Mouse (Mus musculus) c-Kit-negative CD71-positive TER-119-positive erythroid progenitor cells, embryonic 14.5 days (primary cell): ENCODE measurements around the gene Amy2a3.
"Not testable (repeated sequence)": the region's sequence is repeated elsewhere in the genome, so short reads cannot be mapped to it uniquely, and the experiment has no call there.

ENCODE experiments used
- DNase-seq: peaks from one replicate; pipeline ENCODE4 v3.0.0-alpha.2; 2013; ENCODE audit warnings: low read depth, low spot score

Amy2a3 gene

DNA sequence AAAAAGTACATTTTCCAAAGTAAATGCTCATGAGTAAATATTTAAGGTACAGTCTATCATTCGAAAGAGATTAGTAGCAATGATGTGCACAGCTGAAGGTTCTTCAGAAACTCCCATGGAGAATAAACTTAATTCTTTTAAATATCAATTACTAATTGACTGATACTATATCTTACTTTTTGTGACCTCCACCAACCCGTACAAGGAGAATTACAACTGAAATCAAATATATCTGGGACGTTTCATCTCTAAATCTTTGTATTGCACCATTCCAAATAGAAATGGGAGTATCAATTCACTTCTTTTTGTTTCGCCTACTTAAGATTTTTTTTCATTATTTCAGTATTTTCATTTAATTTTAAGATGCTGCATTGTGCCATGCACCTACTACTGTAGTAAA is at the start of gene Amy2a3:
Gene Amy2a3, minus strand, starts transcription at position 101 of the 400 bp plus-strand sequence.
- DNase-seq = not testable (repeated sequence)

DNA sequence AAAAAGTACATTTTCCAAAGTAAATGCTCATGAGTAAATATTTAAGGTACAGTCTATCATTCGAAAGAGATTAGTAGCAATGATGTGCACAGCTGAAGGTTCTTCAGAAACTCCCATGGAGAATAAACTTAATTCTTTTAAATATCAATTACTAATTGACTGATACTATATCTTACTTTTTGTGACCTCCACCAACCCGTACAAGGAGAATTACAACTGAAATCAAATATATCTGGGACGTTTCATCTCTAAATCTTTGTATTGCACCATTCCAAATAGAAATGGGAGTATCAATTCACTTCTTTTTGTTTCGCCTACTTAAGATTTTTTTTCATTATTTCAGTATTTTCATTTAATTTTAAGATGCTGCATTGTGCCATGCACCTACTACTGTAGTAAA is 32.7 kb upstream of the Amy2a3 start, which contains the start of gene Amy2a2:
Gene Amy2a2, minus strand, starts transcription at position 101 of the 400 bp plus-strand sequence.
- not testable (repeated sequence) for DNase-seq

DNA sequence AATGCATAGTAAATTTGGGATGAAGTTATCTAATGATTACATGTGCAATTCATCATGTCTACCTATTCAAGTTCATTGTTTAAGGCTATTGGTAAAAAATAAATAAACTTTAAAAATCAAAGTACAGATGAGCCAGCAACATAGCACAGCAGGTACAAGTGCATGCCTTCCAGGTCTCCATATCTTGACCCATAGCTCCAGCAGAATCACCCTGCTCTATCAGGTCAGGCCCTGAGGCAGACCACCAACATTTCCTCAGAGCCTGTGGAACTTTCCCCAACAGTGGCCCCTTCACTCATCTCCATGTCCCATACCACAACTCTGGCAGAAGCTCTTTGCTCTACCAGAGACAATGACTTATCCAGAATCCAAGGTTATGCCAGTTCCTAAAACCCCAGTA is 21.6 kb upstream of the Amy2a3 start:
- DNase-seq = not testable (repeated sequence)

DNA sequence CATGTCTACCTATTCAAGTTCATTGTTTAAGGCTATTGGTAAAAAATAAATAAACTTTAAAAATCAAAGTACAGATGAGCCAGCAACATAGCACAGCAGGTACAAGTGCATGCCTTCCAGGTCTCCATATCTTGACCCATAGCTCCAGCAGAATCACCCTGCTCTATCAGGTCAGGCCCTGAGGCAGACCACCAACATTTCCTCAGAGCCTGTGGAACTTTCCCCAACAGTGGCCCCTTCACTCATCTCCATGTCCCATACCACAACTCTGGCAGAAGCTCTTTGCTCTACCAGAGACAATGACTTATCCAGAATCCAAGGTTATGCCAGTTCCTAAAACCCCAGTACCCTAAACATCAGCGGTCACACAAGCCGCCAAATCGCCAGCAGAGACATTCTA is 10.9 kb downstream of the Amy2a3 start:
- not testable (repeated sequence) for DNase-seq

DNA sequence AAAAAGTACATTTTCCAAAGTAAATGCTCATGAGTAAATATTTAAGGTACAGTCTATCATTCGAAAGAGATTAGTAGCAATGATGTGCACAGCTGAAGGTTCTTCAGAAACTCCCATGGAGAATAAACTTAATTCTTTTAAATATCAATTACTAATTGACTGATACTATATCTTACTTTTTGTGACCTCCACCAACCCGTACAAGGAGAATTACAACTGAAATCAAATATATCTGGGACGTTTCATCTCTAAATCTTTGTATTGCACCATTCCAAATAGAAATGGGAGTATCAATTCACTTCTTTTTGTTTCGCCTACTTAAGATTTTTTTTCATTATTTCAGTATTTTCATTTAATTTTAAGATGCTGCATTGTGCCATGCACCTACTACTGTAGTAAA is 32.5 kb downstream of the Amy2a3 start, which contains the start of gene Amy2a4:
Gene Amy2a4, minus strand, starts transcription at position 101 of the 400 bp plus-strand sequence.
- not testable (repeated sequence) for DNase-seq

DNA sequence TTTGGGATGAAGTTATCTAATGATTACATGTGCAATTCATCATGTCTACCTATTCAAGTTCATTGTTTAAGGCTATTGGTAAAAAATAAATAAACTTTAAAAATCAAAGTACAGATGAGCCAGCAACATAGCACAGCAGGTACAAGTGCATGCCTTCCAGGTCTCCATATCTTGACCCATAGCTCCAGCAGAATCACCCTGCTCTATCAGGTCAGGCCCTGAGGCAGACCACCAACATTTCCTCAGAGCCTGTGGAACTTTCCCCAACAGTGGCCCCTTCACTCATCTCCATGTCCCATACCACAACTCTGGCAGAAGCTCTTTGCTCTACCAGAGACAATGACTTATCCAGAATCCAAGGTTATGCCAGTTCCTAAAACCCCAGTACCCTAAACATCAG is 43.6 kb downstream of the Amy2a3 start:
- DNase-seq = not testable (repeated sequence)

DNA sequence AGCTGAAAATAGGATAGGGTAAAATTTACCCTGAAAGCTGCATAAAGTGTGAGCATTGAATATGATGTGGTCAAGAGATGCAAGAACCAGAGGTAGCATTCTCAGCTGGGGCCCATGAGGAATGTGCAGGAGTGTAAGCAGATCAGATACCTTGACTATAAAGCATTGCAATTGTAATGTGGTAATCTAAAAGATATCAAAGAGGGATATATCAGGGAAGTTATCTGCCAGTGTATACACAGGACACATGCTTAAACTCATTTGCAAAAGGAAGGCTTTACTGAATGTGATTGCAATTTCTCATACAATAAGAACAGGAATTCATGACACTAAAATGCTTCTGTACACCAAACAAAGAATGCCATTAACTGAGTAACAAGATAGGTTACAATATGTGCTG is 44.3 kb downstream of the Amy2a3 start:
- DNase-seq = not testable (repeated sequence)
